ENCODE assay signal across 12 mouse cellular contexts in the genomic region with DNA sequence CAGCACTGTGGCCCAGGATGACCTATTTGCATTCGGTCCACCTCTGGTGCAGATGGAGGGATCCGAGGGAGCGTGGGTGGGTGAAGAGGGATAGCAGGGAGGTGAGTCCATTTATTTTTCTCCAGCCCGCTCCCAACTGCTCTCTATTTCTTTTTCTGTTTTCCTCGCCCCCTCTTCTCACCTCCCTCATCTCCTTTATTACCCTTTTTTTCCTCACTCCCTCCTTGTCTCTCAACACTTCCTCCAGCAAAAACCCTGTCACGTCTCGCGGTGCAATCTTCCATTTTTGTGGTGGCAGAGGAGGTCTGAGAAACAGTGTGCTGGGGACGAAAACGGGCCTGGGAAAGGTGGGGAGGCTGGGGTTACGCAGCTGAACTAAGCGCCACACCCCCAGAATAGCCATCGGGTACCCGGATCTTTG. TPM values are rescaled to one million over a fixed set of nuclear protein-coding genes. Genes with fewer than 3 reads are reported as not detected.
A peak's percentile ranks its signal among the peaks of the same experiment; 100 is the strongest.
DNase-seq lines count a peak whose midpoint lies in the region; ATAC-seq and TF ChIP-seq lines count a peak whose summit lies in the region.
"Had no signal": no experiment of that assay in that cellular context is flagged by ENCODE, and none has a peak within 500 bp of the region (broad histone marks: within the 10 kb centered on the region; RNA-seq: fewer than 3 reads in every experiment).

No protein-coding gene starts in this region.

- H3K27ac ChIP-seq in cerebellum, adult 2 months (ENCODE audit: insufficient read depth, low read length) = peak overlapping the region; percentile 96
- peak overlapping the region; percentile 87 for H3K27ac ChIP-seq in hindbrain, embryonic 11.5 days (ENCODE audit: low read depth, low read length)
- peak overlapping the region; percentile 96 for H3K27ac ChIP-seq in midbrain, embryonic 15.5 days
- H3K27ac ChIP-seq: heart, embryonic 13.5 days; kidney, postnatal 0 days; limb, embryonic 15.5 days had no signal

- peak overlapping the region; percentile 65 for H3K4me3 ChIP-seq in cerebellum, adult 2 months (replicated peaks; ENCODE audit: insufficient read depth, low read depth, low read length)
- peak overlapping the region; percentile 27 for H3K4me3 ChIP-seq in hindbrain, embryonic 11.5 days (ENCODE audit: low read depth, low read length)
- peak overlapping the region; percentile 57 for H3K4me3 ChIP-seq in midbrain, embryonic 15.5 days

- H3K4me2 ChIP-seq in hindbrain, embryonic 11.5 days (replicated peaks; ENCODE audit: low read depth, low read length) = peak overlapping the region; percentile 34
- H3K4me2 ChIP-seq in midbrain, embryonic 15.5 days = peak overlapping the region; percentile 76

- no peak for TF ChIP-seq POLR2A in cerebellum, adult 2 months (IDR thresholded peaks at IDR 0.05; ENCODE audit: borderline replicate concordance, insufficient read depth, low read length)

- peaks cover 11% of the 10 kb centered on the region for H3K4me1 ChIP-seq in cerebellum, adult 2 months (ENCODE audit: control insufficient read depth, insufficient read depth, low read length)
- 0 out of 2 replicates have a peak, but pooled peaks cover 6% of the 10 kb centered on the region for H3K4me1 ChIP-seq in hindbrain, embryonic 11.5 days (replicated peaks; ENCODE audit: control insufficient read depth, insufficient read depth, low read length)
- H3K4me1 ChIP-seq in midbrain, embryonic 15.5 days = peaks cover 15% of the 10 kb centered on the region

- peak; percentile 37 to 43 for DNase-seq in cerebellum, adult 2 months
- peak; percentile 57 to 65 for DNase-seq in cerebellum, postnatal 10 days
- DNase-seq in hindbrain, embryonic 11.5 days (ENCODE audit: low spot score) = no peak
- DNase-seq in kidney, adult 9 months = no peak
- DNase-seq: adrenal gland, postnatal 36 days had no signal

- TF ChIP-seq CTCF in cerebellum, adult 2 months (IDR thresholded peaks at IDR 0.05; ENCODE audit: borderline replicate concordance, insufficient read depth, low read depth, low read length) = no peak

- no peaks in the 10 kb centered on the region for H3K36me3 ChIP-seq in hindbrain, embryonic 11.5 days (ENCODE audit: control insufficient read depth, insufficient read depth, low read length)
- no peaks in the 10 kb centered on the region for H3K36me3 ChIP-seq in midbrain, embryonic 15.5 days (replicated peaks)
- H3K36me3 ChIP-seq: G1E; heart, embryonic 13.5 days; limb, embryonic 15.5 days had no signal

- H3K9ac ChIP-seq in hindbrain, embryonic 11.5 days (ENCODE audit: low read depth, low read length) = peak overlapping the region; percentile 55
- peak overlapping the region; percentile 56 for H3K9ac ChIP-seq in midbrain, embryonic 15.5 days
- H3K9ac ChIP-seq: heart, embryonic 13.5 days; limb, embryonic 15.5 days had no signal

- 3% methylated on average over 14 of the region's 14 CpGs for WGBS in cerebellum, adult 2 months
- WGBS in hindbrain, embryonic 11.5 days = 1% methylated on average over 14 of the region's 14 CpGs
- WGBS in midbrain, embryonic 15.5 days = 3% methylated on average over 14 of the region's 14 CpGs

- H3K27me3 ChIP-seq in cerebellum, adult 2 months (ENCODE audit: control insufficient read depth, insufficient read depth, low read length) = no peaks in the 10 kb centered on the region
- peaks cover 65% of the 10 kb centered on the region for H3K27me3 ChIP-seq in hindbrain, embryonic 11.5 days (ENCODE audit: control insufficient read depth, insufficient read depth, low read length)
- H3K27me3 ChIP-seq in midbrain, embryonic 15.5 days (replicated peaks) = peaks cover 18% of the 10 kb centered on the region

- no peak for ATAC-seq in hindbrain, embryonic 11.5 days (ENCODE audit: low FRiP score)
- ATAC-seq in midbrain, embryonic 15.5 days (replicated peaks) = no peak
- ATAC-seq in monocyte, adult 5-6 weeks (replicated peaks; ENCODE audit: insufficient number of reproducible peaks, low FRiP score, low TSS enrichment, poor library complexity, severe bottlenecking) = no peak
- ATAC-seq in erythroblast, adult 5-6 weeks (replicated peaks; ENCODE audit: low FRiP score, poor library complexity, severe bottlenecking) = no peak

- H3K9me3 ChIP-seq in hindbrain, embryonic 11.5 days (ENCODE audit: control insufficient read depth, low read length) = no peaks in the 10 kb centered on the region
- no peaks in the 10 kb centered on the region for H3K9me3 ChIP-seq in midbrain, embryonic 15.5 days
- H3K9me3 ChIP-seq: G1E; heart, embryonic 13.5 days; limb, embryonic 15.5 days had no signal

RNA-seq across cellular contexts. Expression of a gene that starts 4.6 kb away (rescaled TPM):
- polyA plus RNA-seq in cerebellum, adult 2 months (2012; rRNA removed) = 144 and 151 TPM in 2 replicates
- polyA plus RNA-seq in hindbrain, embryonic 11.5 days (2014; fragmentation: Nextera tagmentation; extraction: Ambion mirVana) = 39.5 and 44.5 TPM in 2 replicates
- 62.0 and 64.3 TPM in 2 replicates for polyA plus RNA-seq in midbrain, embryonic 15.5 days (2015; fragmentation: Nextera tagmentation; extraction: Ambion mirVana)
- 1.8 TPM in 1 of 3 replicates, not detected in the others for total RNA-seq in monocyte, adult 5-6 weeks (2017)
- total RNA-seq in erythroblast, adult 5-6 weeks (2015; ENCODE audit: low replicate concordance) = not detected in 2 replicates
- not detected in 2 replicates for total RNA-seq in erythroblast, adult 5-6 weeks (2017; ENCODE audit: low replicate concordance)
- polyA plus RNA-seq: G1E had no signal

Comparison
In these comparisons a context has a peak if more than half of its experiments do, and no peak if none do; other contexts are left out.
1. DNase-seq: peak in cerebellum, adult 2 months (2 of 2) and cerebellum, postnatal 10 days (2 of 2); none in hindbrain, embryonic 11.5 days (single experiment) and kidney, adult 9 months (single experiment).
2. Peak in every context shown above with its lines, with median percentiles within 50 percentile points of each other: H3K27ac ChIP-seq and H3K4me3 ChIP-seq.